Mouse (Mus musculus) midbrain, embryonic 12.5 days (tissue): ENCODE measurements around the gene Fyn. TPM values are rescaled to one million over a fixed set of nuclear protein-coding genes. Genes with fewer than 3 reads are reported as not detected.

Source experiments
- ATAC-seq: fragments of 200-750 bp; cut with Nextera tagmentation; 2 replicates; pipeline ENCODE4 v1.8.0; 2017; ENCODE audit warnings: low read depth, moderate TSS enrichment, moderate library complexity; ENCODE audit not compliant: low FRiP score
- H3K27ac ChIP-seq: fragments of 300-500 bp; sonication (generic); replicated peaks from 2 replicates; pipeline ENCODE4 v1.5.1; 2016; ENCODE audit warnings: mild to moderate bottlenecking
- H3K27me3 ChIP-seq: fragments of 300-500 bp; sonication (generic); 2 replicates; pipeline ENCODE4 v1.6.1; 2016; ENCODE audit warnings: mild to moderate bottlenecking
- H3K36me3 ChIP-seq: fragments of 300-500 bp; sonication (generic); 2 replicates; pipeline ENCODE4 v1.6.1; 2016
- H3K4me1 ChIP-seq: fragments of 300-500 bp; sonication (generic); 2 replicates; pipeline ENCODE4 v1.6.1; 2016
- H3K4me2 ChIP-seq: fragments of 300-500 bp; sonication (generic); replicated peaks from 2 replicates; pipeline ENCODE4 v1.6.1; 2016; ENCODE audit warnings: mild to moderate bottlenecking, moderate library complexity
- H3K4me3 ChIP-seq: fragments of 300-500 bp; sonication (generic); 2 replicates; pipeline ENCODE4 v1.5.1; 2016; ENCODE audit warnings: mild to moderate bottlenecking
- H3K9ac ChIP-seq: fragments of 300-500 bp; sonication (generic); replicated peaks from 2 replicates; pipeline ENCODE4 v1.6.1; 2016; ENCODE audit warnings: mild to moderate bottlenecking, moderate library complexity
- H3K9me3 ChIP-seq: fragments of 300-500 bp; sonication (generic); 2 replicates; pipeline ENCODE4 v1.6.1; 2016; ENCODE audit warnings: mild to moderate bottlenecking
- WGBS: fragments of 180-500 bp; shearing (Covaris S2); methylation state at CpG from one replicate; pipeline ENCODE4 v1.1.7; 2016; 5-methylcytosine and 5-hydroxymethylcytosine counted together
- polyA plus RNA-seq: library from polyadenylated mRNA; unstranded; fragments of >200 nt; fragmentation: Nextera tagmentation; extraction: Ambion mirVana; gene quantifications from 2 replicates; pipeline ENCODE4 v1.2.1, GENCODE M21; 2016

Fyn gene
- polyA plus RNA-seq, 1 experiment from 2014 or later: 52.7 TPM

DNA sequence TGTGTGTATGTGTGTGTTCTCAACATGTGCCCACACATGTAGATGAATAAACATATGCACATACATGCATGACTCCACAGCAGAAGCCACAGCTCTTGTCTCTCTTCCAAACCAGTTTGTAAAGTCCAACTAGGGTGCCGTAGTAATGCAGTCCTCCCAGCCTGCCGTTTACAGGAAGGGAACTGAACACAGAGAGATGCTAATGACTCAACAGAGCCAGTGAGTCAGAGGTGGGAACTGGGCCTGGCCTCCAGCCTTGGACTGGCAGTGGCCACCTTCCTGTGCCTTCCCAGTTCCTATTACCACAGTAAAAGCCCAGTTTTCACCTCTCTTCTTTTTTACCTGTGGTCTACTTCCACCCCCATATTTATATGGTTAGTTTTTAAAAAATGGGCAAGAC, 46.9 kb downstream of the Fyn start:
- no peak overlapping the region for H3K4me2 ChIP-seq
- no peaks in the 10 kb centered on the region for H3K36me3 ChIP-seq
- ATAC-seq: no peak
- H3K27me3 ChIP-seq: no peaks in the 10 kb centered on the region
- H3K9me3 ChIP-seq: no peaks in the 10 kb centered on the region
- H3K4me1 ChIP-seq: peaks cover 9% of the 10 kb centered on the region
- no peak overlapping the region for H3K9ac ChIP-seq
- no peak overlapping the region for H3K27ac ChIP-seq
- no peak overlapping the region for H3K4me3 ChIP-seq
- WGBS: 70% methylated on average over 2 of the region's 2 CpGs

- Histone ChIP-seq H3K9ac (no peak overlapping the region), H3K27ac (no peak overlapping the region), H3K36me3 (no peaks in the 10 kb centered on the region), H3K4me2 (no peak overlapping the region), H3K4me3 (no peak overlapping the region), H3K9me3 (no peaks in the 10 kb centered on the region), H3K4me1 (peaks cover 24% of the 10 kb centered on the region), H3K27me3 (no peaks in the 10 kb centered on the region)
- no peak for ATAC-seq
- 87% methylated on average over 5 of the region's 5 CpGs for WGBS
Observed at GRCm38 (mm10) chr10:39417611-39418010, 49.0 kb downstream of the Fyn start.

DNA sequence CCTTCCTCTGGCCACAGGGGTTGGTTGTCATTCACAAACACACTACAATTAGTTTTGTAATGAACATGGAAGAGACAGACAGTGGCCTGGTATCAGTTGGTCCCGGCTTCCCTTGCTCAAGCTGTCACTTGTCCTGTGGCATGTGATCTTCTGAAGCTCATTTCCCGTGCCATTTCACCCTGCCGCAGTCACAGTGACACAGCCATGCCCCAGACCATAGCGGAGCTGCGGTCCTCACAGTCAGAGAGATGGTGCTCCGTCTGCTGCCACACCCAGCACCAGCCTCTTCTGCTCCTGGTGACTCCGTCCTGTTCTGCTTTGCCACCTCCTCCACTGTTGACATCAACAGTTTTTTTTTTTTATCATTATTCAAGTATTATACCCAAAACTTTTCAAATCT, 49.7 kb downstream of the Fyn start:
- Histone ChIP-seq H3K27me3 (no peaks in the 10 kb centered on the region), H3K9me3 (no peaks in the 10 kb centered on the region), H3K27ac (no peak overlapping the region), H3K4me2 (no peak overlapping the region), H3K36me3 (no peaks in the 10 kb centered on the region), H3K9ac (no peak overlapping the region), H3K4me3 (no peak overlapping the region), H3K4me1 (peaks cover 24% of the 10 kb centered on the region)
- WGBS: 93% methylated on average over 7 of the region's 7 CpGs
- ATAC-seq: no peak

- Histone ChIP-seq H3K36me3 (peaks cover 7% of the 10 kb centered on the region), H3K4me1 (peaks cover 25% of the 10 kb centered on the region), H3K4me3 (no peak overlapping the region), H3K9ac (no peak overlapping the region), H3K9me3 (no peaks in the 10 kb centered on the region), H3K27ac (no peak overlapping the region), H3K27me3 (no peaks in the 10 kb centered on the region), H3K4me2 (no peak overlapping the region)
- 80% methylated on average over 9 of the region's 9 CpGs for WGBS
- no peak for ATAC-seq
Observed at GRCm38 (mm10) chr10:39420842-39421617, 52.4 kb downstream of the Fyn start.

DNA sequence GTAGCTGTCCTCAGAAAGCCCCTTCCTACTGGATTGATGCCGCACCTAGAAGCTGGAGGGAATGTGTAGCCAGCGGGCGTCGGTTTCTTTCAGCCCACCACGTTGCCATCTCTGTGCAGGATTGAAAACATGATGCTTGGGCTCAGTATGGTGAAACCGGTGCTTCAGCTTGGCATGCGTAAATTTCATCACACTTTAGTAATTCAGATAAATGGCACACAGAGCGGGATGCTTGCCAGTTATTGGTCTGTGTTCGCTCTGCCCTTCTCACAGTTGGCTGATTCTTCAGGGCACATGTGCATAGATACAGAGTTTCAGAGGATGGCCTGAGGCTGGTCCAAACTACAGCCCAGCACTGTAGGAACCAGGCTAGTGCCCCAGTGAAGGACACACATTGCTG, 53.1 kb downstream of the Fyn start:
- H3K4me3 ChIP-seq: no peak overlapping the region
- no peaks in the 10 kb centered on the region for H3K9me3 ChIP-seq
- no peaks in the 10 kb centered on the region for H3K27me3 ChIP-seq
- no peak overlapping the region for H3K27ac ChIP-seq
- H3K9ac ChIP-seq: no peak overlapping the region
- ATAC-seq: no peak
- WGBS: 94% methylated on average over 9 of the region's 9 CpGs
- peaks cover 30% of the 10 kb centered on the region for H3K4me1 ChIP-seq
- H3K36me3 ChIP-seq: peaks cover 7% of the 10 kb centered on the region
- H3K4me2 ChIP-seq: no peak overlapping the region

DNA sequence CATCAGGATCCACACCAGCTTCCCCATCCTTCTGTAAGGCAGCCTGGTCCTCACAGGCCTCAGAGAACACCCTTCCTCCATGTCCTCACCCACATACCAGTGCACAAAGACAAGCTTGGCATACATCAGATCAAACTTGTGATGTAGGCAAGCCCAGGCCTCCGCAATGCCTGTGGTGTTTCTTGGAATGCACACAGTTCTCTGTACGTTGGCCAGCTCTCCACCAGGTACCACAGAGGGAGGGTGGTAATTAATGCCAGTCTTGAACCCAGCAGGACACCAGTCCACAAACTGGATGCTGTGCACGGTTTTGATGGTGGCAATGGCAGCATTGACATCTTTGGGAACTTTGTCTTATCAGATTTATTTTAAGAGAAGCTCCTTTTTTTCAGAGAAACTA, 56.0 kb downstream of the Fyn start:
- Histone ChIP-seq H3K36me3 (peaks cover 7% of the 10 kb centered on the region), H3K27me3 (no peaks in the 10 kb centered on the region), H3K9me3 (no peaks in the 10 kb centered on the region), H3K4me2 (no peak overlapping the region), H3K9ac (no peak overlapping the region), H3K4me1 (peaks cover 38% of the 10 kb centered on the region), H3K27ac (no peak overlapping the region), H3K4me3 (no peak overlapping the region)
- no peak for ATAC-seq
- WGBS: 89% methylated on average over 3 of the region's 3 CpGs

DNA sequence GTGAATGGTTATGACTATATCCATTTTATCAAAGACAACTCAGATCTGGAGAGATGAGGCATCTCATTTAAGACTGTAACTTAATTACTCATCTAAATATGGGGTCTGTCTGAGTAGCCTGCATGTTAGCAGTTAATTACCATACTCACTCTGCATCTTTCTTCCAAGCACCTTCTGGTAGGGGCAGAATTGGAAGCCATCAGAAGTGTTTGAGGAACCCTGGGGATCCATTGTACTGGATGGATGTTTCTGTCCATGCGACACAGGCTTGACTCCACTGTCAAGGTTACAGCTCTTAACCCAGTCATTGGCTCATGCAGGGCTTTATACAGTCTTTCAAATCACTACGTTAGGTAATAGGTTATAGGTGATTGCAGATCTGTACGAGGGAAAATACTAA, 57.4 kb downstream of the Fyn start:
- peaks cover 43% of the 10 kb centered on the region for H3K4me1 ChIP-seq
- no peak for ATAC-seq
- 85% methylated on average over 3 of the region's 3 CpGs for WGBS

GRCm38 (mm10) chr10:39426833-39427490, 58.3 kb downstream of the Fyn start:
- Histone ChIP-seq H3K27me3 (no peaks in the 10 kb centered on the region), H3K9me3 (no peaks in the 10 kb centered on the region), H3K4me2 (no peak overlapping the region), H3K4me1 (peaks cover 39% of the 10 kb centered on the region), H3K27ac (peak overlapping the region; percentile 31; the same call in 1 of the 2 replicates), H3K9ac (no peak overlapping the region), H3K4me3 (no peak overlapping the region), H3K36me3 (peaks cover 7% of the 10 kb centered on the region)
- ATAC-seq: peak; percentile 78
- WGBS: 63% methylated on average over 5 of the region's 5 CpGs

More for the DNA sequence above, 57.4 kb downstream of the Fyn start:
- Histone ChIP-seq H3K9ac (no peak overlapping the region), H3K4me2 (no peak overlapping the region), H3K9me3 (no peaks in the 10 kb centered on the region), H3K27me3 (no peaks in the 10 kb centered on the region), H3K27ac (no peak overlapping the region), H3K36me3 (peaks cover 7% of the 10 kb centered on the region), H3K4me3 (no peak overlapping the region)

DNA sequence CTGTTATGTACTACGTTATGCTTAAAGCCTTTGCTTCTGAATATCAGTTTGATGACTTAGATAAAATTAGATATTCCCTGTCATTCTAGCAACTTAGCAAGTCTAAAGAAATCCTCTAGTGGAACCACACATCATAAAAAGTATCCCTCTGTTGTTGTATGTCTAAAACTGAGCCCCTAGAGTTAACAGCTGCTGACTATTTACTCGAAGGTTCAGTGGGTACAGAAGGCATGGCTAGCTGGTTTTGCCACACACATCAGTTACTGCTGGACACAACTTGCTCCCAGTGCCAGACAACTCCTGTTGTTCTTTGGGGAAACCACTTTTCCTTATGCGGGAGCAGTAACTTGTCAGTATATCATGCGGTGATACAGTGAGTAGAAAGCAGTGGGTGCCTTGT, 61.0 kb downstream of the Fyn start:
- Histone ChIP-seq H3K4me1 (peaks cover 49% of the 10 kb centered on the region), H3K27ac (no peak overlapping the region)
- WGBS: 89% methylated on average over 4 of the region's 4 CpGs

GRCm38 (mm10) chr10:39430074-39430764, 61.6 kb downstream of the Fyn start:
- H3K4me3 ChIP-seq: no peak overlapping the region
- H3K9me3 ChIP-seq: no peaks in the 10 kb centered on the region
- no peaks in the 10 kb centered on the region for H3K27me3 ChIP-seq
- H3K36me3 ChIP-seq: no peaks in the 10 kb centered on the region
- 60% methylated on average over 14 of the region's 14 CpGs for WGBS
- H3K9ac ChIP-seq: no peak overlapping the region
- no peak overlapping the region; the same call in 1 of the 2 replicates for H3K27ac ChIP-seq
- no peak for ATAC-seq
- H3K4me1 ChIP-seq: peaks cover 51% of the 10 kb centered on the region
- H3K4me2 ChIP-seq: 0 out of 2 replicates have a peak overlapping the region, but pooled peaks have one; percentile 2

More for the DNA sequence above, 61.0 kb downstream of the Fyn start:
- Histone ChIP-seq H3K4me3 (no peak overlapping the region), H3K27me3 (no peaks in the 10 kb centered on the region), H3K9me3 (no peaks in the 10 kb centered on the region), H3K9ac (no peak overlapping the region), H3K36me3 (peaks cover 4% of the 10 kb centered on the region), H3K4me2 (no peak overlapping the region)
- ATAC-seq: no peak

DNA sequence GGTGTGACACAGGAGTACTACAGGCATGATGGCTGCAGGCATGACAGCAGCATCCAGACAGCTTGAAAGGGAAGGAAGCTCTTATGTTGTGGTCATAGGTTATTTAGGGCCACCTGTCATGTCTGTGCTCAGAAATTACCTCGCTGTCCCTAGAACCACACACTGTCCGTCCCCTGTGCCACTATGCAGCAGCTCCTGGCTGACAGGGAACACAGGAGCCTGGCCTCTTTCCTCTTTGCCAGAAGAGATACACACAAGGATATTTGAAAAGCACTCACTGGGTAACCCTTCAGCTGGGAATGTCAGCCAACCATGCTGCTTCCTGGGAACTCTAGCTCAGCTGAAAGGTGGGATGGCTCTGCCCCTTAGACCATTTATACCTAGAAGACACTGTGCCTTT, 62.6 kb downstream of the Fyn start:
- WGBS: 76% methylated on average over 2 of the region's 2 CpGs
- ATAC-seq: no peak
- H3K27ac ChIP-seq: 0 out of 2 replicates have a peak overlapping the region, but pooled peaks have one; percentile 6

More for the DNA sequence above, 62.6 kb downstream of the Fyn start:
- H3K27me3 ChIP-seq: no peaks in the 10 kb centered on the region
- H3K36me3 ChIP-seq: no peaks in the 10 kb centered on the region
- no peaks in the 10 kb centered on the region for H3K9me3 ChIP-seq
- peaks cover 49% of the 10 kb centered on the region for H3K4me1 ChIP-seq
- H3K4me2 ChIP-seq: no peak overlapping the region
- no peak overlapping the region for H3K9ac ChIP-seq
- no peak overlapping the region for H3K4me3 ChIP-seq
